Mouse (Mus musculus) ES-CJ7 (cell line): ENCODE measurements at regions not wholly inside any gene's neighbourhood (a gene's known extent, or its start where the extent isn't known, plus 50 kb on each side); places are given as distances from the start of the nearest gene placed in this dataset.
A peak's percentile ranks its signal among the peaks of the same experiment; 100 is the strongest.

ENCODE experiments used
- DNase-seq: peaks from one replicate; pipeline ENCODE4 v3.0.0; 2011; ENCODE audit warnings: low read depth, low spot score

DNA sequence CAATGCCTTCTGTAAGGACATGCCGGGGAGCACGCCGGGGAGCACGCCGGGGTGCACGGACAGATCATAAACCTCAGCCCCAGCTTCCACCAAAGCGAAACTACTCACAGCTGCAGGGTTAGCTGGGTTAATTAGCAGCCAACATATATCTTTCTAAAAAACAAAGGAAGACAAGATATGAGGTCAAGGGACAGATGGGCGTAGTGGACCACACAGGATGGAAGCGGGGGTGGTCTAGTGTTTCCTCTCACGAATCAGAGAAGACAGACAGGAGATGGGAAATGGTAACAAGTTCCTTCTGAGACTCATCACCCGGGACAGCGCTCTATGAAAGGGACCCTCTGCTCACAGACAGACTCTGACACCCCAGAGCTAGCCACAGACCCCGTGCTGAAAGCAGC is 60.0 kb upstream of the Ajap1 start:
- no peak for DNase-seq

DNA sequence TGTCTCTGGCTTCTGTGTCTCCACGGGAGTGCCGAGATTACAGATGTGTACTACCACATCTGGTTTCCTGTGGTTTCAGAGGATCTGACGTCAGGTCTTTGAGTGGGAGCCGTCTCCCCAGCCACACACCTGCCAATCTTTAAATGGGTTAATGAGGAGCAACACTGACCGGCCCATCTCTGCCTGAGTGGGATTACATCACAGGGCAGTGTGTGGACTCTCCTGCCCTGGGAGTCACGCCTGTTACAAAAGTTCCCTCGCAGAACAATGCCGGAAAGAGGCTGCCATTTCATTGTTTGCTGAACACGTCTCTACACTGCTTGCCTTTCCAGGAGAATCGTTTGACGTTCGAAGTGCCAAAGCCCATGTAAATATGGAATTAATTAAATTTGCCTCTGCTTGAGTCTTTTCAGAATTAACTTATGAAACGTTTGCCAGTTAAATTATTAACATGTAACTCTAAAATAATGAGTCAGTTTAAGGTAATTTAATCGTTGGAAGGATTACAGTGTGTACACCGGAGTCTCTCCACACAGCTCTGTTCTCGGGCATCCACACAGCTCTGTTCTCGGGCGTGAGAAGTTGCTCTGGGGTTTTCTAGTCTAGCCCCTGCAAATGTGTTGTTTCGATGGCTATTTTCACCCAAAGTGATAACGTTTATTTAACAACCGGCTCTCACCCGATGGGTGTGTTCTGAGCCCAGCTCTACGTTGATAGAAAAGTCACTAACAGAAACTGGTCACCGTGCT is 61.5 kb upstream of the Ajap1 start:
- no peak for DNase-seq

GRCm38 (mm10) chr4:153546709-153547108 is 64.1 kb upstream of the Ajap1 start:
- DNase-seq: no peak

DNA sequence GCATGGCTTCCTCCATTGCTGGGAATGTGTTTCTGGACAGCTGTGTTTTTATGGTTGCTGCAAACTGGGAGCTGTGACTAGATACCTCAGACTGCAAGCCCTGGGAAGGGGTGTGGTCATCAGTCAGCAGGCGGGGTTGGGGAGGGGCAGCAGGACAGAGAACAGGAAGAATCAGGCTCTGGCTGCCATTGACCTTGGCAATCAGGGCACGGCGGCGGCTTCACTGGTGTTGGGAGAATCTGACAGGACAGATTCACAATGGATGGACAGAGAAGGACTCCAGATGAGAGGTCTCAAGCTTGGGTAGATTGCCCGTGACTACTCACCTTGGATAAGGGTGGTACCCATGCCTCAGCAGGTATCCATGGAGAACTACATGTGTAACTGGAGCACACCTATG is 64.5 kb upstream of the Ajap1 start:
- DNase-seq: peak; percentile 72

DNA sequence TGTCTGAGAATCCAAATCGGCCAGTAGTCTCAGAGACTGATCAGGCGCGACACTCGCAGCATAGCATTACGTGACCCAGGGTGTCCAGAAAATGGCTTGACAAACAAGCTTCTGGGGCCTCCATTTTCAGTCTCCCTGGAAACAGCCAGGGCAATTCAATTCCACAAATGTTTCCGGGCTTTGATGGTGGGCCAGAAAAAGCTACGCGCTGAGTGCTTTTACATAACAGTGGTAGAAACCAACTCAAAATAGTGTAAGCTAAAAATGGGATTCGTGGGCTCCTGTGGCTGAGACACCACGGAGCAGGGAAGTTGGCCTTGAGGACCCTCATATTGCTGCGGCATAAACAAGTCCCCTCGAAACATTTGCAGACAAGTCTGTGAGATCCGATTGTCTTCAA is 65.3 kb upstream of the Ajap1 start:
- DNase-seq: no peak

DNA sequence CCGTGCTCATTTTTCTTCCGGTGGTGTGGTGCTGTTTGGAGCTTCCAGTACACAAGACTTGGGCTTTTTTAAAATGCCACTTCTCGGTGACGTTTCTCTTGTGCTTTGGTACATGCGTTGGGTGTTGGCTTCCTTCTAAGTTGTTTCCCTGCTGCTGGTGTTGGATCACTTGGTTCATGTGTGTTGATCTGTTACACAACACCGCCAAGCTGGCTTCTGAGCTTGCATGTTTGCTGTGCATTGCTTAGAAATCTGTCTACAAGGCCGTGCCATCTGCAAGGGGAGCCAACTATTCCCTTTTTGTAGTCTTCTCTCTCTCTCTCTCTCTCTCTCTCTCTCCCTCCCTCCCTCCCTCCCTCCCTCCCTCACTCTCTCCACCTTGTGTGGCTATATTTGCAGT is 68.7 kb upstream of the Ajap1 start:
- DNase-seq: no peak

GRCm38 (mm10) chr4:153552483-153552882 is 69.9 kb upstream of the Ajap1 start:
- DNase-seq: no peak

- peak; percentile 30 for DNase-seq
Observed at GRCm38 (mm10) chr4:153557812-153558608, 75.4 kb upstream of the Ajap1 start.

GRCm38 (mm10) chr4:153559568-153559967 is 77.0 kb upstream of the Ajap1 start:
- peak; percentile 86 for DNase-seq

DNA sequence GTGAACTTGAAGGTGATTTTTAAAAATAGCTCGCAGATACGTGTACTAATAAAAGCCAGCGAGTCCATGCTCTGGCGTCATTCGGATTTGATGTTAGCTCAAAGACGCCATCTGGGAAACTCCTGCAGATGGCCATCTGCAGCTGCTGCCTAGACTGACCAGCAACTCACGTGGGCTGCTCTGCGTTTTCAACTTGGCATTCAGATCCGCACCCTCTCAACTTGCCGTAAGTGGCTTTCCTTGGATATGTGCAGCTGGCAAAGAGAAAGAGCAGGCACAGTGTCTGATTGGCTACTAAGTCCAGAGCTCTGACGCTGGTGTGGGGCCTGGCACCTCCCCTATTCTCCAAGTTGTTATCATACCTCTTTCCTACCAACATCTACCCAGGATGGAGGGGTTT is 77.6 kb upstream of the Ajap1 start:
- DNase-seq: no peak

DNA sequence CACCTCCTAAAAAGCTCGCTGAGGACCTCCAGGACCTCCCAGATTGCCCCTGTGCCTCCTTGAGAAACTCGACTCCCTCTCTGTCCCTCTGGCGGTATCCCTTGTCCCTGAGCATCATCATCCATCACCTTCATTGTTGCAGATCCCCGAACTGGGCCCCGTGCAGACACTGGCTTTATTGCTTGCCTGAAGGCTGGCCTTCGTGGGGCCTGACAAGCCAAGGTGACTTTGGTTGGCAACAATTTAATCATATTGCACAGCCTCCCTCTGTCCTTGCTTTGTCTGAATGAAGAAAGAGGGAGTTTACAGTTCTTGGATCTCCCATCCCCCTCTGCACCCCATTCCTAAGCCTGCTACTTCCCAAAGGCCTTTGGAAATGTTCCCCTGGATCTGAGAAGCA is 78.3 kb upstream of the Ajap1 start:
- DNase-seq: no peak

DNA sequence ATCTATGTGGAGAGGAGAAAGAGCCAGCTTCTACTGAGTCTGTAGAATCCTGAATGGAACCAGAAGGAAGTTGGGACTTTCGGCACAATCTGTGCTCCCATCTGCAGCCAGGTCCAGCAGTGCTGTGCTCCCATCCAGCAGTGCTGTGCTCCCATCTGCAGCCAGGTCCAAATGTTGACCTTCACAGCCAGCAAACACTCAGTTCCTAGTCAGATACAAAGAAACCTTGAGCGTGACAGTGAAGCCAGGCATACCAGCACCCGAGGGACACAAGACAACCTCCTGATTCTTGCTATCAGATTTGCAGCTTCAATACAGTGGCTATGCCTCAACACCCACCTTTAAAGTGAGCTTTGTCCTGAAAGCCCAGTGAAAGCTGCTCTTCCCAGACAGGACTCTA is 79.4 kb upstream of the Ajap1 start:
- no peak for DNase-seq

DNA sequence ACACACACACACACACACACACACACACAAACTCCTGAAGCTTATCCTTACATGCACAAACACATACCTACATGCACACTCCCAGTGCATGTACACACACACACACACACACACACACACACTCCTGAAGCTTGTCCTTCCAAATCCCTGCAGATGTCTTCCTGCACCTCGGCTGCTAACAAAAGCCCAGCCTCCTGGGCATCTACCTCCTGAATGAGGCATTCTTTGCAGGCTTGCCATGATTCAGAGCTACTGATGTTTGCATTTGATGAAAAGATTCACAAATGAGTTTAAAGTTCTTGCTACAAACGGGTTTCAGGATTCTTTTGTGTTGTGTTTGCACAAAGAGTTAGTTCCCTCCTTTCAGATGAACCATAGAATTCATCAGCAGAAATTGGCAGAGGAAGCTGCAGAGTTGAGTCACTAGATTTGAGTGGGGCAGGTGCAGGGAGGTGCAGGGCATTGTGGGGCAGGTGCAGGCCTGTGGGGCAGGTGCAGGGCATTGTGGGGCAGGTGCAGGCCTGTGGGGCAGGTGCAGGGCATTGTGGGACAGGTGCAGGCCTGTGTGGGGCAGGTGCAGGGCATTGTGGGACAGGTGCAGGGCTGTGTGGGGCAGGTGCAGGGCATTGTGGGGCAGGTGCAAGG is 84.8 kb upstream of the Ajap1 start:
- no peak for DNase-seq

DNA sequence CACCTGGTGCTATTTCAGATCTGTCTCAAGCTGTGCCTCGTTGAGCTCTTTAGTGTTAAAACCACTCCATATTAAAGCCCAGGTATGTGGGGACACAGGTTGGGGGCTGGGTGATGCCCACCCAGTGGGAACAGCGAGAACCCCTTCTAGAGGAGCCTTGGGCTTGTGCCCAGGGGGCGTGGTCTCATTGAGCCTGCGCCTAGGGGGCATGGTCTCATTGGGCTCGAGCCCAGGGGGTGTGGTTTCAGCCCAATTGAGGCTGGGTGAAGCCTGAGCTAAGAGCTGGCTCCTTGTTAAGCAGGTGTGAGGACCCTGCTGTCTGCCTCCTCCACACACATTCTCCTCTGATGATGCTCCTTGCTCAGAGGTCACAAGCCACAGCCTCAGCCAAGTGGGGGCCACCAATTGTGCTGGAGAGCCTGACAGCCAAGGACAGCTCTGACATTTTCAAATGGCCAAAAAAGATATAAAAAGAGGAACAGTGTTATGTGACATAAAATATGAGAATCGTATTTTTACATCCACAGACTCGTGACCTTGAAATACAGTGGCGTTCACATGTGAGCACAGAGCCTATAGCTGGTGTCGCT is 90.7 kb upstream of the Ajap1 start:
- peak; percentile 28 for DNase-seq

GRCm38 (mm10) chr4:153593291-153593690 is 110.7 kb upstream of the Ajap1 start:
- no peak for DNase-seq

GRCm38 (mm10) chr4:153599794-153600370 is 117.3 kb upstream of the Ajap1 start:
- DNase-seq: no peak

DNA sequence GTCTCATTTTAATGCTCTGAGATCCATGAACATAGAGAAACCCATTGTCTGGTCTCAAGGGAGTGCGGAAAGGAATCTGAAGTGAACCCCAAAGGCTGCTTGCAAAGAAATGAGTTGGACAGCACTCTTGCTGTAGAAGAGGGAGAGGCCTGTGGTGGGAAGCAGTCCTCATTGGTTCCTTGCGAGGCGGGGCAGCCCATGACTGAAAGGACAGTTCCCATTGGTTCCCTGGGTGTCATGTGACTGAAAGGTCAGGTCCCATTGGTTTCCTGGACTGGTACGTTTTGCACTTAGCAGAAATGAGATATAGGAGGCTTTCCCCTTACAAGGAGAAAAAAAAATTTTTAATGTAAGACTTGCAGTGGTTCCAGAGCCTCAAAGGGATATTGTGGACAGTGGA is 119.9 kb upstream of the Ajap1 start:
- peak; percentile 38 for DNase-seq

- DNase-seq: no peak
Observed at GRCm38 (mm10) chr4:153603056-153603840, 120.6 kb upstream of the Ajap1 start.

- no peak for DNase-seq
Observed at GRCm38 (mm10) chr4:153603936-153604335, 121.3 kb upstream of the Ajap1 start.

- DNase-seq: peak; percentile 30
Observed at GRCm38 (mm10) chr4:153604695-153605485, 122.3 kb upstream of the Ajap1 start.
